Mouse (Mus musculus): Measurements from ENCODE around the gene Fgd4. TPM values are rescaled to one million over a fixed set of nuclear protein-coding genes. Genes with fewer than 3 reads are reported as not detected.

Fgd4 gene
- not detected in 2 replicates for polyA plus RNA-seq (2012)

DNA sequence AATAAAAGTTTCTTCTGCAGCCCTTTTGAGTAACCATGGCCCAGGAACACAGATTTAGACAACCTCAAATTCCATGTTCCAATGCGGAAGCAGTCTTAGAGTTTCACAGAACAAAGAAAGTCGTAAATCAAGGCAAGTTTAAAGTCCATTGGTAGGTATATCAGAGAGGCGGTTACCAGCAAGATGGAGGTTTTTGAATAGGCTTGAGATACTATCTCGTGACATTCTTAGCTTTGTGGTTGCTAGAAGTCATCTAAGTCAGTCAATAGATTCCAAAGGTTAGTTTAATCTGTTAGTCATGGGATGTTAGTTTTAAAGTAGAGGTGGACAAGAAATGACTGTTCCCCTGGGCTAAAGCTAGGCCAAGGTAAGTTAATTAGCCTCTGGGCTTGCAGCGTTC is at the start of gene Fgd4:
TSS of gene Fgd4 (minus strand) at position 89 of the 400 bp plus-strand sequence.
- Histone ChIP-seq H3K36me3 (ENCODE audit: control insufficient read depth) (no peaks in the 10 kb centered on the region), H3K27me3 (ENCODE audit: control insufficient read depth) (peaks cover 32% of the 10 kb centered on the region), H3K4me3 (replicated peaks) (peak within 1 kb of the TSS; percentile 55), H3K4me1 (ENCODE audit: control insufficient read depth) (peaks cover 6% of the 10 kb centered on the region), H3K9me3 (ENCODE audit: control insufficient read depth, low read length) (no peaks in the 10 kb centered on the region; the same call in 1 of the 2 replicates)
- no peak for TF ChIP-seq GATA1 (IDR thresholded peaks at IDR 0.05; ENCODE audit: low read length)
- TF ChIP-seq TAL1 (IDR thresholded peaks at IDR 0.05; ENCODE audit: low read length), result no peak

DNA sequence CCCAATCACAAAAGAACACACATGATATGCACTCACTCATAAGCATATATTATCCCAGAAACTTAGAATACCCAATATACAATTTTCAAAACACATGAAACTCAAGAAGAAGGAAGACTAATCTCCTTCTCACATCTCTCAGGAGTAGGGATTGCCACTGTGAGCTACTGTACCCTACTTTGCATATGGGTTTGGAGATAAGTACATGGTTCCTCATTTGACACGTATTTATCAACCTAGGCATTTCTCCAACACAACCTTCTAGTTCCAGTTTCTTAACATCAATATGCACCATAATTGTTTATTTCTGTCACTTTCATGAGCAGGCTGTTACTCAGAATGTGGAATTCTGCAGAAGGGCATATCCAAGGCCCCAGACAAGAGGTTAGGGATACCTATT is 44.8 kb upstream of the Fgd4 start:
- TF ChIP-seq GATA1 (IDR thresholded peaks at IDR 0.05; ENCODE audit: low read length) (no peak), TAL1 (IDR thresholded peaks at IDR 0.05; ENCODE audit: low read length) (no peak)
- Histone ChIP-seq H3K9me3 (ENCODE audit: control insufficient read depth, low read length) (no peaks in the 10 kb centered on the region), H3K4me1 (ENCODE audit: control insufficient read depth) (no peaks in the 10 kb centered on the region), H3K36me3 (ENCODE audit: control insufficient read depth) (no peaks in the 10 kb centered on the region), H3K27me3 (ENCODE audit: control insufficient read depth) (no peaks in the 10 kb centered on the region), H3K4me3 (replicated peaks) (no peak overlapping the region)

DNA sequence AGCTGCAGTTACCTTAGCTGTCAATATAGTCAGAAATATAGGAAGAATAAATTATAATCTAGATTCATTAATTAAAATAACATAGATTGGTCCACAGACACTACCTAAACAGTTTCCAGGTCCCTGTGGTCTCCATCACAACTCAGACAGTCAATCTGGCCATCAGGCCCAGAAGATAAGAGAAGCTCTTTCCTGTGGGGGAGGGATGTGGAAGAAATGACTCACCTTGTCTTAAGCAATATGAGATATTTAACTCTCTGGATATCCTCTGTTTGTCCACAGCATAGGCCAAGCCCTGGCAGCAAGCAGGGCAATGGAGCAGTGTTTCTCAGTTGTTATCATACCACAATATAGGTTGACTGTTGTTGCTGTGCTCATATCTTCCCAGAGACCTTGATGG is 33.4 kb upstream of the Fgd4 start:
- Histone ChIP-seq H3K4me3 (replicated peaks) (no peak overlapping the region), H3K9me3 (ENCODE audit: control insufficient read depth, low read length) (peaks cover 27% of the 10 kb centered on the region), H3K4me1 (ENCODE audit: control insufficient read depth) (no peaks in the 10 kb centered on the region), H3K27me3 (ENCODE audit: control insufficient read depth) (no peaks in the 10 kb centered on the region), H3K36me3 (ENCODE audit: control insufficient read depth) (no peaks in the 10 kb centered on the region)
- no peak for TF ChIP-seq GATA1 (IDR thresholded peaks at IDR 0.05; ENCODE audit: low read length)
- TF ChIP-seq TAL1 (IDR thresholded peaks at IDR 0.05; ENCODE audit: low read length), result no peak

- Histone ChIP-seq H3K9me3 (ENCODE audit: control insufficient read depth, low read length) (no peaks in the 10 kb centered on the region; the same call in 1 of the 2 replicates), H3K27me3 (ENCODE audit: control insufficient read depth) (peaks cover 32% of the 10 kb centered on the region), H3K36me3 (ENCODE audit: control insufficient read depth) (no peaks in the 10 kb centered on the region), H3K4me1 (ENCODE audit: control insufficient read depth) (peaks cover 6% of the 10 kb centered on the region), H3K4me3 (replicated peaks) (peak overlapping the region; percentile 55)
- TF ChIP-seq GATA1 (IDR thresholded peaks at IDR 0.05; ENCODE audit: low read length), result no peak
- TF ChIP-seq TAL1 (IDR thresholded peaks at IDR 0.05; ENCODE audit: low read length), result no peak
Observed at GRCm38 (mm10) chr16:16599586-16600401, 555 bp downstream of the Fgd4 start.

GRCm38 (mm10) chr16:16596582-16596981 is 3.8 kb downstream of the Fgd4 start:
- Histone ChIP-seq H3K27me3 (ENCODE audit: control insufficient read depth) (peaks cover 31% of the 10 kb centered on the region), H3K36me3 (ENCODE audit: control insufficient read depth) (no peaks in the 10 kb centered on the region), H3K9me3 (ENCODE audit: control insufficient read depth, low read length) (no peaks in the 10 kb centered on the region; the same call in 1 of the 2 replicates), H3K4me1 (ENCODE audit: control insufficient read depth) (peaks cover 6% of the 10 kb centered on the region), H3K4me3 (replicated peaks) (no peak overlapping the region)
- TF ChIP-seq GATA1 (IDR thresholded peaks at IDR 0.05; ENCODE audit: low read length) (no peak), TAL1 (IDR thresholded peaks at IDR 0.05; ENCODE audit: low read length) (no peak)

DNA sequence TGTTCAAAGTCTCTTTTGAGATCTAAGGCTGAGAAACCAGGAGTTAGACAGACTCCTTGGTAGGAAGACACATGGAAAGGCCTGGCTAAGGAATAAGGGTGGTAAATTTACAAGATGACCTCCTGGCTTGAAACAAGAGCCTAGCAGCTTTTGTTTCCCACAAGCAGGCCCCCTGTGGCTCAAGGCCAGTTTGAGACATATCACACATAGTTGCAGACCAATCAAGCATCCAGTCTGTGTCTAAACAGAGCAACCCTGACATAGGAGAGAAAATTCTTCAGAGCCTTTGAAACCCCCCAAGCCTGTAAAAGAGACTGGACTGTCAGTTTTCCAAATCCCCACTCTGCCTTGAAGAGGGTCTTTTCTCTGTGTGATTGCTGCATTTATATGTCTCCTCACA is 7.7 kb downstream of the Fgd4 start:
- Histone ChIP-seq H3K27me3 (ENCODE audit: control insufficient read depth) (no peaks in the 10 kb centered on the region), H3K9me3 (ENCODE audit: control insufficient read depth, low read length) (no peaks in the 10 kb centered on the region), H3K4me3 (replicated peaks) (no peak overlapping the region), H3K4me1 (ENCODE audit: control insufficient read depth) (no peaks in the 10 kb centered on the region), H3K36me3 (ENCODE audit: control insufficient read depth) (no peaks in the 10 kb centered on the region)
- TF ChIP-seq TAL1 (IDR thresholded peaks at IDR 0.05; ENCODE audit: low read length), result no peak
- no peak for TF ChIP-seq GATA1 (IDR thresholded peaks at IDR 0.05; ENCODE audit: low read length)

GRCm38 (mm10) chr16:16584409-16585032 is 15.8 kb downstream of the Fgd4 start:
- Histone ChIP-seq H3K4me1 (ENCODE audit: control insufficient read depth) (no peaks in the 10 kb centered on the region), H3K9me3 (ENCODE audit: control insufficient read depth, low read length) (no peaks in the 10 kb centered on the region), H3K27me3 (ENCODE audit: control insufficient read depth) (no peaks in the 10 kb centered on the region), H3K4me3 (replicated peaks) (no peak overlapping the region), H3K36me3 (ENCODE audit: control insufficient read depth) (no peaks in the 10 kb centered on the region)
- TF ChIP-seq GATA1 (IDR thresholded peaks at IDR 0.05; ENCODE audit: low read length) (no peak), TAL1 (IDR thresholded peaks at IDR 0.05; ENCODE audit: low read length) (no peak)

GRCm38 (mm10) chr16:16576556-16576955 is 23.8 kb downstream of the Fgd4 start:
- TF ChIP-seq TAL1 (IDR thresholded peaks at IDR 0.05; ENCODE audit: low read length) (no peak), GATA1 (IDR thresholded peaks at IDR 0.05; ENCODE audit: low read length) (no peak)
- no peaks in the 10 kb centered on the region for H3K9me3 ChIP-seq (ENCODE audit: control insufficient read depth, low read length)
- H3K36me3 ChIP-seq (ENCODE audit: control insufficient read depth), result no peaks in the 10 kb centered on the region

GRCm38 (mm10) chr16:16574508-16574907 is 25.8 kb downstream of the Fgd4 start:
- no peaks in the 10 kb centered on the region for H3K27me3 ChIP-seq (ENCODE audit: control insufficient read depth)
- TF ChIP-seq GATA1 (IDR thresholded peaks at IDR 0.05; ENCODE audit: low read length) (no peak), TAL1 (IDR thresholded peaks at IDR 0.05; ENCODE audit: low read length) (no peak)
- H3K4me3 ChIP-seq (replicated peaks), result no peak overlapping the region
- H3K36me3 ChIP-seq (ENCODE audit: control insufficient read depth), result no peaks in the 10 kb centered on the region
- H3K9me3 ChIP-seq (ENCODE audit: control insufficient read depth, low read length), result no peaks in the 10 kb centered on the region
- H3K4me1 ChIP-seq (ENCODE audit: control insufficient read depth), result no peaks in the 10 kb centered on the region

More at GRCm38 (mm10) chr16:16576556-16576955, 23.8 kb downstream of the Fgd4 start:
- H3K4me1 ChIP-seq (ENCODE audit: control insufficient read depth), result no peaks in the 10 kb centered on the region
- H3K27me3 ChIP-seq (ENCODE audit: control insufficient read depth), result no peaks in the 10 kb centered on the region
- H3K4me3 ChIP-seq (replicated peaks), result no peak overlapping the region
